Mouse (Mus musculus) G1E (cell line): ENCODE measurements around the gene Sdhaf1. TPM values are rescaled to one million over a fixed set of nuclear protein-coding genes. Genes with fewer than 3 reads are reported as not detected.
A peak's percentile ranks its signal among the peaks of the same experiment; 100 is the strongest.

Experiments
- ATAC-seq: 2 replicates; pipeline ENCODE4 v1.8.0; 2016; ENCODE audit warnings: mild to moderate bottlenecking; ENCODE audit not compliant: insufficient number of reproducible peaks, poor library complexity, low FRiP score, severe bottlenecking; ENCODE audit errors: extremely low read depth
- DNase-seq: peaks from one replicate; pipeline ENCODE4 v3.0.0; 2012; ENCODE audit warnings: low spot score
- H3K27me3 ChIP-seq: 2 replicates; pipeline ENCODE4 v1.6.1; 2012; ENCODE audit warnings: mild to moderate bottlenecking, low read length, inconsistent platforms; ENCODE audit not compliant: insufficient read depth
- H3K36me3 ChIP-seq: replicated peaks from 2 replicates; pipeline ENCODE3; 2012; ENCODE audit warnings: mild to moderate bottlenecking, inconsistent platforms
- H3K4me1 ChIP-seq: 2 replicates; pipeline ENCODE4 v1.6.1; 2012; ENCODE audit warnings: low read depth, low read length, inconsistent platforms, mixed read lengths; ENCODE audit not compliant: insufficient read depth
- H3K4me3 ChIP-seq: 2 replicates; pipeline ENCODE4 v1.5.1; 2012; ENCODE audit warnings: low read depth, mild to moderate bottlenecking, inconsistent platforms, low read length, moderate library complexity, mixed read lengths
- H3K9me3 ChIP-seq: replicated peaks from 2 replicates; pipeline ENCODE4 v1.6.1; 2012; ENCODE audit warnings: inconsistent platforms
- CTCF ChIP-seq: IDR thresholded peaks from 2 replicates; pipeline ENCODE4 v1.5.1; 2012; ENCODE audit warnings: low read depth, low read length, inconsistent platforms, mixed read lengths
- GATA1 ChIP-seq: IDR thresholded peaks from 2 replicates; pipeline ENCODE4 v1.6.1; 2012; ENCODE audit warnings: borderline replicate concordance, low read length, inconsistent platforms, mixed read lengths
- GATA2 ChIP-seq: IDR thresholded peaks from 2 replicates; pipeline ENCODE4 v1.6.1; 2012; ENCODE audit warnings: low read depth, low read length, inconsistent platforms, borderline replicate concordance
- POLR2AphosphoS5 ChIP-seq: IDR thresholded peaks from 2 replicates; pipeline ENCODE4 v1.6.1; 2012; ENCODE audit warnings: low read depth, low read length, inconsistent platforms; ENCODE audit not compliant: insufficient replicate concordance
- TAL1 ChIP-seq: conservative IDR thresholded peaks from 2 replicates; pipeline ENCODE4 v1.6.1; 2012; ENCODE audit warnings: low read depth, low read length, inconsistent platforms, mixed read lengths
- polyA plus RNA-seq: library from polyadenylated mRNA; stranded (reverse); fragments of >175 nt; gene quantifications from 2 replicates; pipeline ENCODE4 v1.2.3, GENCODE M21; 2012
- total RNA-seq, 2 experiments: library from RNA; stranded (forward) in 1 of 2; stranded (reverse) in 1 of 2; fragments of 200-1000 nt in 1 of 2; fragments of >200 nt in 1 of 2; fragmentation: Nextera tagmentation in 1 of 2; gene quantifications; 2 replicates each; pipeline ENCODE4 v1.2.3; 2014 to 2017

Gene Sdhaf1
- total and polyA plus RNA-seq, 3 experiments: 4.3 to 9.2 (median 8.9) TPM

DNA sequence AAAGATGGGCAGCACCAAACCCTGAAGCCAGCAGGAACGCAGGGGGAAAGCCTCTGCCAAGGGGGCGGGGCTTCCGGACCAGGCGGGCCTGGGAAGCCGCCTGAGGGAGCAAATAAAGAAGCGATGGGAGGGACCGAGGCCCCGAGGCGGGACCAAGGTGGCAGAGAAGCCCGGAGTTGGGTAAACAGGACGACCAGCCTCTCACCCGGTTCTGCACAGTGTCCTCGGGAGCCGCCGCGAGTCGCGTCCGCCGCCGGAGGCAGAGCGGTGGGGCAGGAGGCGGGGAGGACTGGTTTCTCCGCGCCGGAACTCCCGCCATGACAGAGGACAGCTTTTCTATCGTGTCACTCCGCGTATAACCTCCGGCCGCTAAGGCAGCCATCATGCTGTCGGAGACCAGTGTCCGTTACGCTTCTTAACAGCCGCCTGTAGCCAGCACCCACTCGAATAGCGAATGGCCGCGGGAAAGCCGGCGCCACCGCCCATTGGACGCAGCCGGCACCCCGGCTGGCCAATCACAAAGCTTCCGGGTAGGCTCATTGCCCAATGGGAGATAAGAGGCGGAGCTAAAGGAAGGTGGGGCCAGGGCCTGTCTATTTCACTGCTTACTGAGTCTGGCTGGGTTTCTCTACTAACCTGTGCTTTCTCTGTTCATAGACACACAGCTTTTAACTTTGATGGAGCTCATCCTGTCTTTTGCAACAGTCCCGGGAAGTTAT is 43.6 kb downstream of the Sdhaf1 start, which contains the start of the genes Thap8 and Wdr62:
TSS of gene Thap8 (plus strand) at position 144 of the 719 bp plus-strand sequence.
TSS of gene Wdr62 (minus strand) at position 469 of the 719 bp plus-strand sequence.
- 0 out of 2 replicates have a peak, but pooled peaks cover 3% of the 10 kb centered on the region for H3K27me3 ChIP-seq
- H3K36me3 ChIP-seq: peaks cover 24% of the 10 kb centered on the region
- H3K4me3 ChIP-seq: peak within 1 kb of the TSS; percentile 92
- TF ChIP-seq TAL1 (no peak), CTCF (no peak), GATA1 (no peak), GATA2 (no peak)
- H3K4me1 ChIP-seq: peaks cover 27% of the 10 kb centered on the region
- H3K9me3 ChIP-seq: no peaks in the 10 kb centered on the region
- ATAC-seq (peak; percentile 89), DNase-seq (peak; percentile 99)

GRCm38 (mm10) chr7:30279536-30279935 is 44.2 kb downstream of the Sdhaf1 start:
- peaks cover 27% of the 10 kb centered on the region for H3K4me1 ChIP-seq
- no peak for TF ChIP-seq GATA2
- TF ChIP-seq TAL1: no peak
- TF ChIP-seq CTCF: no peak
- no peak for TF ChIP-seq GATA1
- no peak for TF ChIP-seq POLR2AphosphoS5
- ATAC-seq (no peak), DNase-seq (peak; percentile 9)
- H3K36me3 ChIP-seq: peaks cover 30% of the 10 kb centered on the region
- no peaks in the 10 kb centered on the region for H3K9me3 ChIP-seq
- peak overlapping the region; percentile 92 for H3K4me3 ChIP-seq
- H3K27me3 ChIP-seq: 0 out of 2 replicates have a peak, but pooled peaks cover 3% of the 10 kb centered on the region

- Histone ChIP-seq H3K27me3 (0 out of 2 replicates have a peak, but pooled peaks cover 3% of the 10 kb centered on the region), H3K9me3 (no peaks in the 10 kb centered on the region), H3K4me3 (no peak overlapping the region), H3K4me1 (peaks cover 27% of the 10 kb centered on the region), H3K36me3 (peaks cover 36% of the 10 kb centered on the region)
- no peak for ATAC-seq
- TF ChIP-seq GATA1: no peak
- no peak for TF ChIP-seq CTCF
- DNase-seq: no peak
Observed at GRCm38 (mm10) chr7:30278911-30279310, 44.8 kb downstream of the Sdhaf1 start.

DNA sequence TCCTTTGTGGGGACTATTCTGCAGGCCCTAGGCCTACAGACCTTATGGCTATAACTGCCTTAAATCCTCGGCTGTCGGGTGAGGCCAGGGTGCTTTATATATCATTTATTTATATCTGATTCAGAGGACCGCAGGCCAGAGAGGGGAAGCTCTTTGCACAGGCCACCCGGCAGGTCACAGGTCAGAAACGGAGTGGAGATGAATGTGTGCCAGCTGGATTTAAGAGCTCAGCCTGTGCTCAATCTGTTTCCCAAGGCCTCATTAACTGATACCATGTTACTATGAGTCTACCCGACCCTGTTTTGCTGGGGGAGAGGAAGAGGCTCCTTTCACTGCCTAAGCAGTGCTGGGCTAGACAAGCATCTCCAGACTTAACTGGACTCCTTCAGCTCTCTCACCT is 49.3 kb downstream of the Sdhaf1 start:
- peaks cover 81% of the 10 kb centered on the region for H3K36me3 ChIP-seq
- no peak for DNase-seq
- TF ChIP-seq TAL1 (no peak), GATA1 (no peak), CTCF (no peak), GATA2 (no peak), POLR2AphosphoS5 (no peak)
- no peak overlapping the region for H3K4me3 ChIP-seq
- no peaks in the 10 kb centered on the region for H3K27me3 ChIP-seq
- no peak for ATAC-seq
- peaks cover 15% of the 10 kb centered on the region for H3K4me1 ChIP-seq
- no peaks in the 10 kb centered on the region for H3K9me3 ChIP-seq

Other genes starting within 250 kb of the Sdhaf1 start
Only the 20 nearest of the 32 such genes appear.
- gene Zfp146, start 154.1 kb downstream of the Sdhaf1 start, total RNA-seq (2014; fragmentation: Nextera tagmentation): 123 and 124 TPM in 2 replicates
- gene Zfp146, start 154.1 kb downstream of the Sdhaf1 start, total RNA-seq (2017): 74.8 and 77.9 TPM in 2 replicates
- 4.6 and 12.7 TPM in 2 replicates for gene Zfp146, start 154.1 kb downstream of the Sdhaf1 start, polyA plus RNA-seq
- gene Cox7a1, start 139.8 kb downstream of the Sdhaf1 start, total RNA-seq (2014; fragmentation: Nextera tagmentation): 16.0 and 19.4 TPM in 2 replicates
- 55.2 and 57.0 TPM in 2 replicates for gene Cox7a1, start 139.8 kb downstream of the Sdhaf1 start, total RNA-seq (2017)
- 23.4 and 32.4 TPM in 2 replicates for gene Cox7a1, start 139.8 kb downstream of the Sdhaf1 start, polyA plus RNA-seq
- 313 and 371 TPM in 2 replicates for gene Capns1, start 125.1 kb downstream of the Sdhaf1 start, total RNA-seq (2014; fragmentation: Nextera tagmentation)
- gene Capns1, start 125.1 kb downstream of the Sdhaf1 start, total RNA-seq (2017): 182 and 204 TPM in 2 replicates
- 98.4 and 131 TPM in 2 replicates for gene Capns1, start 125.1 kb downstream of the Sdhaf1 start, polyA plus RNA-seq
- gene Polr2i, start 91.9 kb downstream of the Sdhaf1 start, total RNA-seq (2014; fragmentation: Nextera tagmentation): 23.0 and 34.5 TPM in 2 replicates
- 58.7 and 66.6 TPM in 2 replicates for gene Polr2i, start 91.9 kb downstream of the Sdhaf1 start, total RNA-seq (2017)
- 66.9 and 79.0 TPM in 2 replicates for gene Polr2i, start 91.9 kb downstream of the Sdhaf1 start, polyA plus RNA-seq
- gene Tbcb, start 91.6 kb downstream of the Sdhaf1 start, total RNA-seq (2014; fragmentation: Nextera tagmentation): 18.9 and 19.7 TPM in 2 replicates
- gene Tbcb, start 91.6 kb downstream of the Sdhaf1 start, total RNA-seq (2017): 30.8 and 38.1 TPM in 2 replicates
- gene Tbcb, start 91.6 kb downstream of the Sdhaf1 start, polyA plus RNA-seq: 20.7 and 38.1 TPM in 2 replicates
- gene Ovol3, start 88.2 kb downstream of the Sdhaf1 start, total RNA-seq (2014; fragmentation: Nextera tagmentation): not detected in 2 replicates
- not detected in 2 replicates for gene Ovol3, start 88.2 kb downstream of the Sdhaf1 start, total RNA-seq (2017)
- gene Ovol3, start 88.2 kb downstream of the Sdhaf1 start, polyA plus RNA-seq: not detected in 2 replicates
- gene Thap8, start 43.8 kb downstream of the Sdhaf1 start, total RNA-seq (2014; fragmentation: Nextera tagmentation): 1.4 and 2.2 TPM in 2 replicates
- gene Thap8, start 43.8 kb downstream of the Sdhaf1 start, total RNA-seq (2017): 0.64 and 1.1 TPM in 2 replicates
- 0.10 TPM in 1 of 2 replicates, not detected in the other for gene Thap8, start 43.8 kb downstream of the Sdhaf1 start, polyA plus RNA-seq
- gene Wdr62, start 43.5 kb downstream of the Sdhaf1 start, total RNA-seq (2014; fragmentation: Nextera tagmentation): 16.5 and 57.9 TPM in 2 replicates
- 7.0 and 8.2 TPM in 2 replicates for gene Wdr62, start 43.5 kb downstream of the Sdhaf1 start, total RNA-seq (2017)
- gene Wdr62, start 43.5 kb downstream of the Sdhaf1 start, polyA plus RNA-seq: 40.3 and 59.1 TPM in 2 replicates
- gene Clip3, start 32.2 kb downstream of the Sdhaf1 start, total RNA-seq (2014; fragmentation: Nextera tagmentation): not detected in 2 replicates
- 0.33 TPM in 1 of 2 replicates, not detected in the other for gene Clip3, start 32.2 kb downstream of the Sdhaf1 start, total RNA-seq (2017)
- not detected in 2 replicates for gene Clip3, start 32.2 kb downstream of the Sdhaf1 start, polyA plus RNA-seq
- gene Alkbh6, start 15.2 kb downstream of the Sdhaf1 start, total RNA-seq (2014; fragmentation: Nextera tagmentation): 17.2 and 22.1 TPM in 2 replicates
- 18.5 and 24.1 TPM in 2 replicates for gene Alkbh6, start 15.2 kb downstream of the Sdhaf1 start, total RNA-seq (2017)
- gene Alkbh6, start 15.2 kb downstream of the Sdhaf1 start, polyA plus RNA-seq: 44.2 and 52.2 TPM in 2 replicates
- gene Syne4, start 9.1 kb downstream of the Sdhaf1 start, total RNA-seq (2014; fragmentation: Nextera tagmentation): 2.1 and 5.4 TPM in 2 replicates
- 1.0 and 2.6 TPM in 2 replicates for gene Syne4, start 9.1 kb downstream of the Sdhaf1 start, total RNA-seq (2017)
- 2.8 and 4.0 TPM in 2 replicates for gene Syne4, start 9.1 kb downstream of the Sdhaf1 start, polyA plus RNA-seq
- 1.3 and 1.6 TPM in 2 replicates for gene E130208F15Rik, start 2.2 kb downstream of the Sdhaf1 start, total RNA-seq (2014; fragmentation: Nextera tagmentation)
- 2.3 and 2.4 TPM in 2 replicates for gene E130208F15Rik, start 2.2 kb downstream of the Sdhaf1 start, total RNA-seq (2017)
- 0.49 and 0.85 TPM in 2 replicates for gene E130208F15Rik, start 2.2 kb downstream of the Sdhaf1 start, polyA plus RNA-seq
- not detected in 2 replicates for gene Lrfn3, start 38.9 kb upstream of the Sdhaf1 start, total RNA-seq (2014; fragmentation: Nextera tagmentation)
- gene Lrfn3, start 38.9 kb upstream of the Sdhaf1 start, total RNA-seq (2017): 0.11 and 0.12 TPM in 2 replicates
- gene Lrfn3, start 38.9 kb upstream of the Sdhaf1 start, polyA plus RNA-seq: not detected in 2 replicates
- gene Tyrobp, start 89.9 kb upstream of the Sdhaf1 start, total RNA-seq (2014; fragmentation: Nextera tagmentation): 12.9 and 19.6 TPM in 2 replicates
- 92.7 and 101 TPM in 2 replicates for gene Tyrobp, start 89.9 kb upstream of the Sdhaf1 start, total RNA-seq (2017)
- 4.4 and 12.5 TPM in 2 replicates for gene Tyrobp, start 89.9 kb upstream of the Sdhaf1 start, polyA plus RNA-seq
- gene Hcst, start 96.0 kb upstream of the Sdhaf1 start, total RNA-seq (2014; fragmentation: Nextera tagmentation): not detected in 2 replicates
- 2.6 and 3.1 TPM in 2 replicates for gene Hcst, start 96.0 kb upstream of the Sdhaf1 start, total RNA-seq (2017)
- gene Hcst, start 96.0 kb upstream of the Sdhaf1 start, polyA plus RNA-seq: 0.25 and 0.55 TPM in 2 replicates
- 3.0 and 4.5 TPM in 2 replicates for gene Nfkbid, start 97.8 kb upstream of the Sdhaf1 start, total RNA-seq (2014; fragmentation: Nextera tagmentation)
- gene Nfkbid, start 97.8 kb upstream of the Sdhaf1 start, total RNA-seq (2017): 0.98 and 2.1 TPM in 2 replicates
- gene Nfkbid, start 97.8 kb upstream of the Sdhaf1 start, polyA plus RNA-seq: 4.8 TPM in 2 replicates
- gene Aplp1, start 121.6 kb upstream of the Sdhaf1 start, total RNA-seq (2014; fragmentation: Nextera tagmentation): not detected in 2 replicates
- 0.49 TPM in 1 of 2 replicates, not detected in the other for gene Aplp1, start 121.6 kb upstream of the Sdhaf1 start, total RNA-seq (2017)
- not detected in 2 replicates for gene Aplp1, start 121.6 kb upstream of the Sdhaf1 start, polyA plus RNA-seq
- gene Kirrel2, start 133.8 kb upstream of the Sdhaf1 start, total RNA-seq (2014; fragmentation: Nextera tagmentation): not detected in 2 replicates
- gene Kirrel2, start 133.8 kb upstream of the Sdhaf1 start, total RNA-seq (2017): 0.35 TPM in 1 of 2 replicates, not detected in the other
- not detected in 2 replicates for gene Kirrel2, start 133.8 kb upstream of the Sdhaf1 start, polyA plus RNA-seq
- not detected in 2 replicates for gene Nphs1, start 134.4 kb upstream of the Sdhaf1 start, total RNA-seq (2014; fragmentation: Nextera tagmentation)
- 0.11 TPM in 1 of 2 replicates, not detected in the other for gene Nphs1, start 134.4 kb upstream of the Sdhaf1 start, total RNA-seq (2017)
- gene Nphs1, start 134.4 kb upstream of the Sdhaf1 start, polyA plus RNA-seq: not detected in 2 replicates
- not detected in 2 replicates for gene Prodh2, start 169.7 kb upstream of the Sdhaf1 start, total RNA-seq (2014; fragmentation: Nextera tagmentation)
- not detected in 2 replicates for gene Prodh2, start 169.7 kb upstream of the Sdhaf1 start, total RNA-seq (2017)
- gene Prodh2, start 169.7 kb upstream of the Sdhaf1 start, polyA plus RNA-seq: not detected in 2 replicates